Mouse (Mus musculus): ENCODE results near the gene Rnf5.

- TF ChIP-seq CTCF (IDR thresholded peaks at IDR 0.05; ENCODE audit: borderline replicate concordance, control insufficient read depth, extremely low read depth, insufficient read depth, low read length, poor library complexity): no peak
- TF ChIP-seq POLR2A (IDR thresholded peaks at IDR 0.05; ENCODE audit: control insufficient read depth, extremely low read depth, insufficient read depth, low read length, poor library complexity): no peak
Measured at GRCm38 (mm10) chr17:34564796-34565195, 38.7 kb downstream of the Rnf5 start.
